Mouse (Mus musculus) midbrain, embryonic 16.5 days (tissue): ENCODE results near the gene Nxpe3. TPM values are rescaled to one million over a fixed set of nuclear protein-coding genes. Genes with fewer than 3 reads are reported as not detected.

Source experiments
- ATAC-seq: fragments of 200-750 bp; cut with Nextera tagmentation; 2 replicates; pipeline ENCODE4 v1.8.0; 2017; ENCODE audit warnings: moderate TSS enrichment
- H3K27ac ChIP-seq: fragments of 300-500 bp; sonication (generic); 2 replicates; pipeline ENCODE4 v1.5.1; 2014; ENCODE audit warnings: mild to moderate bottlenecking, low read length, mixed read lengths
- H3K27me3 ChIP-seq: fragments of 300-500 bp; sonication (generic); 2 replicates; pipeline ENCODE4 v1.6.1; 2014; ENCODE audit warnings: low read depth, low read length, mixed read lengths; ENCODE audit not compliant: control insufficient read depth, insufficient read depth
- H3K36me3 ChIP-seq: fragments of 300-500 bp; sonication (generic); 2 replicates; pipeline ENCODE4 v1.6.1; 2014; ENCODE audit warnings: mild to moderate bottlenecking, low read length, moderate library complexity, mixed read lengths; ENCODE audit not compliant: control insufficient read depth, insufficient read depth
- H3K4me1 ChIP-seq: fragments of 300-500 bp; sonication (generic); 2 replicates; pipeline ENCODE4 v1.6.1; 2014; ENCODE audit warnings: mild to moderate bottlenecking, low read length, mixed read lengths; ENCODE audit not compliant: control insufficient read depth, insufficient read depth
- H3K4me2 ChIP-seq: fragments of 300-500 bp; sonication (generic); 2 replicates; pipeline ENCODE4 v1.6.1; 2014; ENCODE audit warnings: mild to moderate bottlenecking, low read length, mixed read lengths
- H3K4me3 ChIP-seq: fragments of 300-500 bp; sonication (generic); 2 replicates; pipeline ENCODE4 v1.5.1; 2014; ENCODE audit warnings: low read depth, mild to moderate bottlenecking, low read length, moderate library complexity, mixed read lengths
- H3K9ac ChIP-seq: fragments of 300-500 bp; sonication (generic); 2 replicates; pipeline ENCODE4 v1.6.1; 2014; ENCODE audit warnings: low read depth, low read length, mixed read lengths
- H3K9me3 ChIP-seq: fragments of 300-500 bp; sonication (generic); replicated peaks from 2 replicates; pipeline ENCODE4 v1.6.1; 2014; ENCODE audit warnings: mild to moderate bottlenecking, low read length, mixed read lengths; ENCODE audit not compliant: control insufficient read depth, poor library complexity, severe bottlenecking
- WGBS: fragments of 180-500 bp; shearing (Covaris S2); extraction: QIAGEN DNeasy Blood & Tissue Kit; methylation state at CpG from one replicate; pipeline ENCODE4 v1.1.7; 2014; 5-methylcytosine and 5-hydroxymethylcytosine counted together
- polyA plus RNA-seq: library from polyadenylated mRNA; unstranded; fragments of >200 nt; fragmentation: Nextera tagmentation; extraction: Ambion mirVana; gene quantifications from 2 replicates; pipeline ENCODE4 v1.2.1, GENCODE M21; 2015

The Nxpe3 gene
- 1.8 and 2.0 TPM in 2 replicates for polyA plus RNA-seq

DNA sequence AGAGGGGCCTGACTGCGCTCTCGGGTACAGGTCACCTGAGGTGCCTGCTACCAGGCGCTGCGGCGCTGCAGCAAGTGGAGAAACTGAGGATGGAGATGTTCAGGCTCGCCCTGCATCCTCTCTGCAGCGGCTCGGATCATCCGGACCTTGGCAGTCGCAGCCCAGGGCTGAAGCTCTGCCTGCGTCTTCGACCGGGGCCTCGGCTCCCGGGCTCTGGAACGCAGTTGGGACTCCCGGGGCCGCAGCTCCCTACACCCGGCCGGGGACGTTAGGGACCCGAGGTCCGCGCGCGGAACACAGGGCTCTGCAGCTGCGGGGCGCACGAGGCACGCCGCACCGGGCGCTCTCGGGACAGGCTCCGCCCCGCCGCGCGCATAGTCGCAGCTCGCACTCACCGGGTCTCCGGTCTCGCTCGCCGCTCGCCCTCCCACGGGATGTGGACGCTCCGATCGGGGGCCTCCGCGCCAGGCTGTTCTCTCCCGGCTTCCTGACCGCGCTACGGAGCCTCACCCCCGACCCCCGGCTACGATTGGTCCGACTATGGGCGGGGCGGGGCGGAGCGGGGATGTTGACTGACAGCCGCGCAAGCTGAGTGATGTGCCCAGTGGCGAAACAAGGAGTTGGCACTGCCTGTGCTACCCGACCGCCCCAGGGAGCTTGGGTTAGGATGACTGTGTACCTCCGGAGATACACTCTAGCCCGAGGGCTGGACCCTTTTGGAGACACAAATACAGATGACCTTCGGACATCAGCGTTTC lies at the start of gene Nxpe3:
Gene Nxpe3 (minus strand): TSS at position 393 of the 758 bp plus-strand sequence.
- H3K27me3 ChIP-seq = no peaks in the 10 kb centered on the region
- peak within 1 kb of the TSS; percentile 90 for H3K27ac ChIP-seq
- WGBS = 0% methylated on average over 61 of the region's 74 CpGs
- peaks cover 10% of the 10 kb centered on the region for H3K4me1 ChIP-seq
- peak within 1 kb of the TSS; percentile 83 for H3K4me3 ChIP-seq
- H3K9me3 ChIP-seq = no peaks in the 10 kb centered on the region
- no peaks in the 10 kb centered on the region for H3K36me3 ChIP-seq
- H3K9ac ChIP-seq = peak within 1 kb of the TSS; percentile 95
- H3K4me2 ChIP-seq = peak within 1 kb of the TSS; percentile 80
- ATAC-seq = peak; percentile 97

- Histone ChIP-seq H3K9me3 (no peaks in the 10 kb centered on the region), H3K4me3 (no peak overlapping the region), H3K9ac (no peak overlapping the region), H3K4me2 (no peak overlapping the region), H3K27me3 (no peaks in the 10 kb centered on the region), H3K4me1 (no peaks in the 10 kb centered on the region), H3K27ac (no peak overlapping the region), H3K36me3 (no peaks in the 10 kb centered on the region)
- 95% methylated on average over 4 of the region's 4 CpGs for WGBS
- no peak for ATAC-seq
Measured at GRCm38 (mm10) chr16:55940781-55941180, 45.7 kb upstream of the Nxpe3 start.

GRCm38 (mm10) chr16:55939703-55940102 lies 44.6 kb upstream of the Nxpe3 start:
- no peaks in the 10 kb centered on the region for H3K27me3 ChIP-seq

GRCm38 (mm10) chr16:55938761-55939160 lies 43.7 kb upstream of the Nxpe3 start:
- Histone ChIP-seq H3K27me3 (no peaks in the 10 kb centered on the region), H3K4me2 (no peak overlapping the region), H3K4me1 (no peaks in the 10 kb centered on the region), H3K9me3 (no peaks in the 10 kb centered on the region), H3K36me3 (no peaks in the 10 kb centered on the region), H3K9ac (no peak overlapping the region), H3K27ac (no peak overlapping the region), H3K4me3 (no peak overlapping the region)
- 88% methylated on average over 4 of the region's 4 CpGs for WGBS
- ATAC-seq = no peak

More at GRCm38 (mm10) chr16:55939703-55940102, 44.6 kb upstream of the Nxpe3 start:
- Histone ChIP-seq H3K36me3 (no peaks in the 10 kb centered on the region), H3K9me3 (no peaks in the 10 kb centered on the region), H3K4me1 (no peaks in the 10 kb centered on the region), H3K9ac (no peak overlapping the region), H3K27ac (no peak overlapping the region), H3K4me2 (no peak overlapping the region), H3K4me3 (no peak overlapping the region)
- ATAC-seq = no peak
- 88% methylated on average over 6 of the region's 6 CpGs for WGBS

DNA sequence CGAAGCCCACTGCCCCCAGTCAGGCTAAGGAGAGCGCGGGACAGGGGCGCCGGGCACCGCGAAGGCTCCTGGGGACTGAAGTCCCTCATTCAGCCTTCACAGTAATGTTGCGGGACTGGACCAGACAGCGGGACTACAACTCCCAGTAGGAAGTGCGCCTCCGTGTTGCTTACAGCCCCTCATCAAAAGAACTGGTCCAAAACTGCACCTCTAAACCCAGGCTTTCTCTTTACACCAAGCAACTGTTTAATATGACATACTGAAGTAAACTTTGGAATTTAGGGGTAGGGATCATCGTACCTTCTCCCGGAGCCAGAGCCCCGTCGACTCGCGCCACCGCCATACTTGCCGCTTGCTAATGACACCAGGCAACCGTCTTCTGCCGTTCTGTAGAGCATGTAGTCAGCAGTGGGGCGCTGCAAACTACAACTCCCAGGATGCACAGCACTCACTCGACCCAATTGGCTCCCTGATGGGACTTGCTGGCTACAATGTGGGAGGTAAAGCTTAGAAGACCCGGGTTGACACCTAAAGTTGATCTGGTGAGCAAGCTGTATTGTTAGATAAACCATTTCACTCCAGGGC lies 39.5 kb upstream of the Nxpe3 start, which contains the start of gene Cep97:
Gene Cep97 (minus strand): TSS at position 403 of the 585 bp plus-strand sequence.
- 0 out of 2 replicates have a peak, but pooled peaks cover 2% of the 10 kb centered on the region for H3K4me1 ChIP-seq
- H3K9me3 ChIP-seq = no peaks in the 10 kb centered on the region
- H3K9ac ChIP-seq = peak within 1 kb of the TSS; percentile 70
- peak within 1 kb of the TSS; percentile 69 for H3K4me2 ChIP-seq
- H3K27ac ChIP-seq = peak within 1 kb of the TSS; percentile 75
- no peaks in the 10 kb centered on the region; the same call in 1 of the 2 replicates for H3K36me3 ChIP-seq
- H3K27me3 ChIP-seq = no peaks in the 10 kb centered on the region
- peak; percentile 99 for ATAC-seq
- peak within 1 kb of the TSS; percentile 62 for H3K4me3 ChIP-seq
- 0% methylated on average over 24 of the region's 24 CpGs for WGBS

DNA sequence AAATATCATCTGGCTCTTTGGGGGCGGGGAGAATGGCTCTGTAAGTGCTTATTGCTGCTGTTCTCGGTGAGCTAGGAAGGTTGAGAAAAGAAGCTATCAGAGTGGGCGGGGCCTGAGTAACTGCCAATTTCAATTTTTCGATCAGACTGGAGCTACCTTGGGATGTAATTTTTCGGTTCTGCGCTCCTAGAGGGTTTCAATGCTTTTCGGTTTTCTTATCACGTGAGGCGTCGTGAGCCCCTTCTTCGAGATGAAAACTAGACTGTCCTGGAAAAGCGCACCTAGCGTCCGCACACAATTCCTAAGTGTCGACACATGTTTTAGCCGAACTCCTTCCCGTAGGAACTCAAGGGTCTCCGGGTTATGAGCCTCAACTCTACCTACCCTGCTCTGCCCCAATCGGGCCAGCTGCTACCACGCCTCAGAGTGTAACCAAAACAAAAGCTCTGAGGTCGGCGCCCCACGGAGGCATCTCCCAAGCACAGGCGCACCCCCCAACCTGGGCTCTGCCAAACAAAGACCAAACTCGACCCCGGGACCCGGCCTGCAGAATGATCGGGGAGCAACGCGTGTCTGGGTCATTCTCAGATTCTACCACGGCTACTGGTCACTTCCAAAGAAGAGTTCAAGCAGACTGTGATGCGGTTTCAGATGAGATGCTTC lies 38.7 kb upstream of the Nxpe3 start:
- H3K27me3 ChIP-seq = no peaks in the 10 kb centered on the region
- no peaks in the 10 kb centered on the region; the same call in 1 of the 2 replicates for H3K36me3 ChIP-seq
- peak overlapping the region; percentile 75 for H3K27ac ChIP-seq
- H3K4me3 ChIP-seq = peak overlapping the region; percentile 62
- H3K9me3 ChIP-seq = no peaks in the 10 kb centered on the region
- H3K4me1 ChIP-seq = 0 out of 2 replicates have a peak, but pooled peaks cover 2% of the 10 kb centered on the region
- ATAC-seq = peak; percentile 70
- H3K4me2 ChIP-seq = peak overlapping the region; percentile 69
- peak overlapping the region; percentile 70 for H3K9ac ChIP-seq
- under 1% methylated on average over 32 of the region's 32 CpGs for WGBS

DNA sequence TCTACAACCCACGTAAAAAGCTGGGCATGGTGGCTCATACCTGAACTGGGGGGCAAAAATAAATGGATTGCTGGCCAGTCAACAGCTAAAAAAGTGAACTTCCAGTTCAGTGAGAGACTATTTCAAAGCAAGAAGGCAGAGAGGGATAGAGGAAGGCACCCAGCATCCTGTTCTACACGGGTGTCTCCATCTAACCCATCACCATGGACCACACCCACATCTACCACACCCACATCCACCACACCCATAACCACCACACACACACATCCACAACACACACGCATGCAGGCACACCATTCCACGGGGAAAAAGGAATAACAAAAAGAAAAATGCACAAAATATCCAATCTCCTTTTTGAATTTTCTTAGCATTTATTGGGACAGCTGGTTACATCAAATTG lies 28.9 kb upstream of the Nxpe3 start:
- no peak overlapping the region for H3K27ac ChIP-seq
- H3K27me3 ChIP-seq = no peaks in the 10 kb centered on the region

GRCm38 (mm10) chr16:55922079-55922478 lies 27.0 kb upstream of the Nxpe3 start:
- Histone ChIP-seq H3K4me3 (no peak overlapping the region), H3K9ac (no peak overlapping the region), H3K9me3 (no peaks in the 10 kb centered on the region), H3K27ac (no peak overlapping the region), H3K36me3 (peaks cover 15% of the 10 kb centered on the region), H3K4me2 (no peak overlapping the region), H3K4me1 (no peaks in the 10 kb centered on the region), H3K27me3 (no peaks in the 10 kb centered on the region)
- no peak for ATAC-seq
- WGBS = 91% methylated on average over 10 of the region's 10 CpGs

More for the DNA sequence above, 28.9 kb upstream of the Nxpe3 start:
- Histone ChIP-seq H3K36me3 (peaks cover 23% of the 10 kb centered on the region), H3K4me3 (no peak overlapping the region), H3K4me2 (no peak overlapping the region), H3K4me1 (no peaks in the 10 kb centered on the region), H3K9me3 (no peaks in the 10 kb centered on the region), H3K9ac (no peak overlapping the region)
- no peak for ATAC-seq
- WGBS = 96% methylated on average over 4 of the region's 4 CpGs
